Mouse (Mus musculus) CD8-positive naive resting alpha-beta T cell, adult 2 months (primary cell): ENCODE data around the gene Rnf26.

Experiments used
- DNase-seq, 2 experiments: peaks; one replicate each; pipeline ENCODE4 v3.0.0; 2022; ENCODE audit warnings: low read depth in 2 of 2, low spot score in 2 of 2

The Rnf26 gene

DNA sequence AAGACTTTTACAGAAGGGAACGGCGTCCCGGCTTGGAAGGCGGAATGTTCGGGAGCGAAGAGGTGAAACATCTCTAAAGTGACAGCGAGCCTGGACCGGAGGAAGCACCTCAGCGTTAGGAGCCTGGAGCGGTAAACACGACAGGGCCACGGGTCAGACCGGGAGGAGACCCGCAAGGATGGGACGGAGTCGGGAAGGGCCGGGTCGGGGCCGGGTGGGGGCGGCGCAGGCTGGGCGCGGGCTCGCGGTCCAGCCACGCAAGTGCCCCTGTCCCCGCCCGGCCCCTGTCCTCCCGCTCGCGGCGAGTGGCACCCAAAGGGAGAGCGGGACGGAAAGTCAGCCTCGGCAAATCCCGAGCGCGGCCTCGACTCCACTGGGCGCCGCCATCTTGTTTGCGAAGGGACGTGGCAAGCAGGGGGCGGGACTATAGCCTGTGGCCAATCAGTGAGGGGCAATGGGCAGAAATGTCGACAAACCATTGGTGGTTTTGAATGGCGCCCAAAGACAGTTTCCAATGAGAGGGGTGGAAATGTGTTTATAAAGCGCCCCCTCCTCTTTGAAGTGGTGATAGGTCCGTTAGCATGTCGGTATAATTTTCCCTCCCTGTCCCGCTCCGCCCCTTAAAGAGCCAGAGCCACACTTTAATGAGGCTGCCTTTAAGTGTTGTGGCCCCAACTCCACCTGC is at the start of gene Rnf26, which contains the start of gene Gm49380:
Rnf26 (minus strand) TSS at position 413 of the 685 bp plus-strand sequence.
Gm49380 (minus strand) TSS at position 396 of the 685 bp plus-strand sequence.
- DNase-seq = peak; percentile 91 to 94

- DNase-seq = no peak
Observed at GRCm38 (mm10) chr9:44159886-44160285, 46.6 kb upstream of the Rnf26 start.

DNA sequence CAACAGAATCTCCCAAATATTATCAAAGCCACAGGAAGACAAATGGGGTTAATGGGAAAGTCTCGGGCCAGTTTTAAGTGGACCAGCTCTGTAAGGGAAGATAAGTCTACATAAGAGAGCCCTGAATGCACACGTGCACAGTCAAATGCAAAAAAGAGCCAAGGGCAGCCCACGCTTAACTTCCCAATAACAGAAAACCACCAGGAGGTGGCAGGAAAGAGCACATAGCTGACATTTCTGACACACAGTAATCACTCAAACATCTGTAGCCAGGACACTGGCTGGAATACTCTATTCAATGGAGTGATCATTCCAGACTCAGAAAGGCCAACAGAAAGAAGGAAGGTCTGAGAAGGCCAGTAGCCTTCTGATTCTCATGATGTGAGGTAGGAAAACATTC is 34.0 kb upstream of the Rnf26 start:
- DNase-seq = no peak

GRCm38 (mm10) chr9:44144718-44145060 is 31.4 kb upstream of the Rnf26 start:
- DNase-seq = no peak

- DNase-seq = no peak
Observed at GRCm38 (mm10) chr9:44144023-44144717, 30.9 kb upstream of the Rnf26 start.

GRCm38 (mm10) chr9:44143421-44143820 is 30.1 kb upstream of the Rnf26 start:
- no peak for DNase-seq

DNA sequence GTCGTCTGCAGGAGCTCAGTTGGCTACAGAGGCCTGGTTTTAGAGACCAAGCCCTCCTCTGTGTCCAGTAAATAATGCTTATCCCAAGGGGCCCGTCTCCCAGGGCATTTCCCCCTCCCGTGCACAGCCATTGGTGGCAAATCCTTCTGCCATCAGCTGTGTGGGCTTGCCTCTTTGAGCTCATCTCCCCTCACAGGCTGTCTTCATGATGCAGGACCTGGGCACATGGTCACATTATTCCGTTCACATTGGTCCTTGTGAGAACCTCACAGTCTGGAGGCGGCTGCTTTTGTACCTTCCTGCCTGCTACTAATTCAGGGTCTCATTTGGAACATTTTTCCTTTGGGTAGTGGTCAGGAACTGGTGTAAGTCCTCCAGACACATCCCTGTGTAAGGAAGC is 28.6 kb upstream of the Rnf26 start:
- DNase-seq = no peak

- no peak for DNase-seq
Observed at GRCm38 (mm10) chr9:44137846-44138245, 24.5 kb upstream of the Rnf26 start.

DNA sequence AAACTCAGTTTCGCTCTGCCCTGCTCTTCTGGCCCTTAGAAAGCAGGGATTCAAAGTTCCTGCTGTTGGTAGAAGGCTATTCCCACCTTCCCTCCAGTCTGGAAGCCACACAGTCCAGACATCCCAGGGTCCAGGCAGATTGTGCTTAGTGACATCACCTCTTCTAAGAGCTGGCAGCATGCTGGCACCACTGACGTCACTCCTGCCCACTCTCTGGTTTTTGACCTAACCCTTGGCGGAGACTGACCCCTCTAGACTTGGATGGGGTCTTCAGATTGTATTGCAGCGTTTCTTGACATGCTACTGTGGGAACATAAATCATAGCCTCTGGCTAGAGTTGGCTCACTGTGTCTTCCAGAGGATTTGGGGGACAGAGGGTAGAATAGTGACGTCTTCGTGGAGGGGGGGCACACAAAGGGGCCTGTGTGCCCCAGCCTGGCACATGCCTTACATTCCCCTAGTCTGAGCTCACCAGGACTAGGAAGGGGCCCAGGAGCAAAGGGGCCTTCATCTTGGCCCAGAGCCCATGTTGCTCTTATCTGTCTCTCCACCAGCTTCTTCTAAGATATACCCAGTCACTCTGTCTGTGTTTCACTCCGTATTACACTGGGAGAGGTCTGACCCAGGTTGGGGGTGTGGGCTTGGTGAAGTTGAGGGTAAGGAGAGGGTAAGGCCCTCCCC is 22.6 kb upstream of the Rnf26 start:
- DNase-seq = no peak

DNA sequence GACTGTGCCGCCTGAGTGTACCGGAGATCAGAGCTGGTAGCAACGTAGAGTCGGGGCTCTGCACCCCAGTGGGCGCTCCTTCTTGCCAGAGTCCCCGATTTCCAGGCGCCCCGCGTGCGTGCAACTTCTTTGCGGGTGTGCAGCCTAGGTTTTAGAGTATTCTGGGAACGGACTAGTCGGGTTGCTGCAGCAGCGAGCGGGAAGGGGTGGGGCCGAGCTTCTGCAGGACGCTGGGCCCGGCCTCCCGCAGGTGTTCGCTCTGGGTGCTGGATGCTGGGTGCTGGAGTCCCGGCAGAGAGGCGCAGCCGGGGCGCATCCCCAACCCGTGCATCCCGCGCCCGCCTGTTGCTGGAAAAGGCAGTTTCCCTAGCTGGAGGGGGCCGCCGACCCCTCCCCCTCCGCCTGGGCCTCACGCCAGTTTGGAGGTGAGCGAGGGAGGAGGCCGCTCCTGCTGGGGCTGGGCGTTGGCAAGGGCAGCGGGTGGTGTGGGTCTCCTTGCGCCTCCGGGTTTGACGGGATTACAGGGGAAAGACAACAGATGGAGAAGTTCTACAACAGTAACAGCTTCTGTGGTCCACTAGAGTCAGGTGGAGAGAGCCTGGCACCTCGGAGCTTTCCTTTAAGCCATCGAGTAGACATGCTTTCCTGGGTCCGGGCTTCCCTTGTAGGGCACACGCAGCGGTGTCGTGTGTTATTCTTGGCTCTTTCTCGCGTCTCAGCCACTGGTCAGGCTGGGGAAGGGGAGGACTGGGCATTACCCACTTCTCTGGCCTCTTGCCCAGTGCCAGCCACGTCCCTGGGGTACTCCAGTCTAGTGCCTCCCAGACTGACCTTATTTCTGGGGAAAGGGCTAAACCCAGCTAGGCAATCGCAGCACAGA is 21.8 kb upstream of the Rnf26 start:
- peak in 1 of 2 experiments; percentile 27 for DNase-seq

DNA sequence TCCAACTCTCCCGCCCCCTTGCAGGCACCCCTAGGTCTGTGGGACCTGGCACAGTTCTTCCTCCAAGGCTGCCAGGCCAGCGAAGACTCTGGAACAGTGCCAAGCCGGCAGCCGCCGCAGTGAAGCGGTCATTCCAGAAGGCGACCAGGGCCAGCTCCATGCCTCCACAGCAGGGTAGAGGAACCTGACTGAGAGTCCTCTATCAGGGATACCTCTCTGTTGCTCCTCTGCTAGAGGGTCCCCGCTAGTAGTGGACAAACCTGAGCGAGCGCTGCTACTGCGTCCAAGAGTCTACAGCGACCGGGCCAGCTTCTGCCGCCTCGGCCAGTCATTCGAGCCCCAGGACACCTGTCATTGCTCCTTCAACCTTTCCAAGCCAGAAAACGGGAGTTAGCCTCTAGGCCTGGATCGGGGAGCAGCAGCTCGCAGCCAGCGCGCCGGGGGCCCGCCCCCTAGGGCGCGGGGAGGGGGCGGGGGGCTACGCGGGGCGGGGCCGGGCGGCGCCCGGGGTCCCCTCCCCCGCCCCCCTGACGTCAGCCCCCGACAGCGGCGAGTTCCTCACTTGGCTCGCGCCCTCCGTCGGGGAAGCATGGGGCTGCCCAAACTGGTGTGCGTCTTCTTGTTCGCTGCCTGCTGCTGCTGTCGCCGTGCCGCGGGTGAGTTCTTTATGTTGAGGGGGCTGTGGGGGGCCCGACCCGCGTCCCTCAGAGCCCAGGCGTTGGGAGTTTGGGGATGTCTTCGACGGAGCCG is 21.0 kb upstream of the Rnf26 start, which contains the start of gene Mcam:
Mcam (plus strand) TSS at position 369 of the 750 bp plus-strand sequence.
- no peak for DNase-seq

- DNase-seq = no peak
Observed at GRCm38 (mm10) chr9:44133287-44133686, 20.0 kb upstream of the Rnf26 start.

DNA sequence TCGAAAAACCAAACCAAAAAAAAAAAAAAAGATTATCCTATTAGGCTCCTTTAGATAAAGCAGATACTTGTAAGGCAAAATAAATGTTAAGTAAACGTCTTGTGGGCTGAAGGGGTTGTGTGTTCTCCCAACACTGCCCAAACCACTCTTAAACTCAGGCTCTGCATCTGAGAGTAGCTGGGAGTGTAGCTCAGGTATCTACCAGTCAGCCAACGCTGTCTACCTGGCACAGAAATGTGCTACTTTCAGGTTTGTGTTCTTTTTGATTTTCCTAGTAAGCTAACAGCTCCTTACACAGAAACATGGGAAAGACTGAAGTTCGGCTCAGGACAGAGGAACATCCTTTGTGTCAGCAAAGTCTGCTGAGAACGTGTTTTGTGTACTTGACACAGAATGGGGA is 18.9 kb upstream of the Rnf26 start:
- no peak for DNase-seq

- DNase-seq = no peak
Observed at GRCm38 (mm10) chr9:44131276-44131590, 17.9 kb upstream of the Rnf26 start.

DNA sequence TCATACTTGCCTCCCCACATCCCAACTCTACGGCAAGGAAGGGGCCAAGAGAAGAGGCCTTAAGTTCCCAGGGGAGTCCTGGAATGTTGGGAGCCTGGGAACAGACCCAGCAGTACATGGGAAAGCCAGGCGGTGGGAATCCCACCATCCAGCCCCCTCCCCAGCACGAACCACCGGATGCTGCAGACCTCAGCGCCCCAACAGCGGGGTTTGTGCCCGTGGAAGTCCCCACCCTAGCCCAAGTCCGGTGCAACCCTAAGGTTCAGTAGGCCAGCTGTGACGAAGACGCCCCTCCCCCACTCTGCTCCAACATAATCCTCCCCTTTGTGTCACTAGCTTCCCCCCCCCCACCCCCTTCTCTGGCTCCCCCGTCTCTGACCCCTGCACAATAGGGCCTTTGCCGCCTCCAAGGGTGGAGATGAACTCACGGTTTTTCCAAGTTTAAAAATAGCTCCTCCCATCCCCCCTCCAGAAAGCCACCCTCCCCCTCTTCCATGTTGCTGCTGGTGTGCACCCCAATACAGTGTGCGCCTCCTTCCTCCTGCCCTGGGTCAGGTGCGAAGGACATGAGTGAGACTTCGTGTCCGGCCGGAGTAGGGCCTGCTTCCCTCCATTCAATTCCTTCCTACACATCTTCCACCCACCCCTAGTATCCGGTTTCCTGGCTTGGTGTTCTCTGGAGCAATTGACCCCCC is 17.4 kb upstream of the Rnf26 start:
- DNase-seq = no peak

- DNase-seq = peak; percentile 70 to 80
Observed at GRCm38 (mm10) chr9:44130034-44130433, 16.7 kb upstream of the Rnf26 start.

GRCm38 (mm10) chr9:44129633-44130032 is 16.3 kb upstream of the Rnf26 start:
- DNase-seq = no peak

- DNase-seq = no peak
Observed at GRCm38 (mm10) chr9:44127351-44127801, 14.1 kb upstream of the Rnf26 start.

DNA sequence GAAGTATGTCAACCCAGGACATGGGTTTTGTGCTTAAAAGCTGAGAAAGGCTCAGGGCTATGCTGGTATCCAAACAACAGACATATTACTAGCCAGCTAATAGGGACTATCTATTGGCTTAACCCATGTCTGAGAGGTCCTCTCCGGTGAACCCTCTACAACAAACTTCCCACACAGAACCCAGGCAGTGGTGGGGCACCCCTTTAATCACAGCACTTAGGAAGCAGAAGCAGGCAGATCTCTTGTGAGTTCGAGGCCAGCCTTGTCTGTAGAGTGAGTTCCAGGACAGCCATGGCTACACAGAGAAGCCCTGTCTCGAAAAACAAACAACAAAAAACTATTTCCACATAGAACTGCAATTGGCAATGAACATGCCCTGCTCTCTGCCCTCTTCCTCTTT is 13.4 kb upstream of the Rnf26 start:
- no peak for DNase-seq
